Mouse (Mus musculus) heart, embryonic 11.5 days (tissue): Measurements from ENCODE around the gene Sfxn1. TPM values are rescaled to one million over a fixed set of nuclear protein-coding genes. Genes with fewer than 3 reads are reported as not detected.
A peak's percentile ranks its signal among the peaks of the same experiment; 100 is the strongest.

ENCODE experiments used
- ATAC-seq: fragments of 200-750 bp; cut with Nextera tagmentation; replicated peaks from 2 replicates; pipeline ENCODE4 v1.8.0; 2017; ENCODE audit warnings: moderate library complexity; ENCODE audit not compliant: insufficient number of reproducible peaks, low FRiP score, low TSS enrichment
- H3K27ac ChIP-seq: fragments of 300-500 bp; sonication (generic); 2 replicates; pipeline ENCODE4 v1.5.1; 2014; ENCODE audit warnings: mild to moderate bottlenecking, low read depth, low read length
- H3K27me3 ChIP-seq: fragments of 300-500 bp; sonication (generic); 2 replicates; pipeline ENCODE4 v1.6.1; 2014; ENCODE audit warnings: mild to moderate bottlenecking, low read length, mixed read lengths; ENCODE audit not compliant: control insufficient read depth, insufficient read depth
- H3K36me3 ChIP-seq: fragments of 300-500 bp; sonication (generic); 2 replicates; pipeline ENCODE4 v1.6.1; 2014; ENCODE audit warnings: mild to moderate bottlenecking, low read length, moderate library complexity, mixed read lengths; ENCODE audit not compliant: control insufficient read depth, insufficient read depth
- H3K4me1 ChIP-seq: fragments of 300-500 bp; sonication (generic); 2 replicates; pipeline ENCODE4 v1.6.1; 2014; ENCODE audit warnings: low read length; ENCODE audit not compliant: control insufficient read depth, insufficient read depth
- H3K4me2 ChIP-seq: fragments of 300-500 bp; sonication (generic); 2 replicates; pipeline ENCODE4 v1.6.1; 2014; ENCODE audit warnings: mild to moderate bottlenecking, moderate library complexity
- H3K4me3 ChIP-seq: fragments of 300-500 bp; sonication (generic); 2 replicates; pipeline ENCODE4 v1.5.1; 2014; ENCODE audit warnings: low read depth, low read length
- H3K9ac ChIP-seq: fragments of 300-500 bp; sonication (generic); 2 replicates; pipeline ENCODE4 v1.6.1; 2014; ENCODE audit warnings: mild to moderate bottlenecking, low read depth, low read length, moderate library complexity
- H3K9me3 ChIP-seq: fragments of 300-500 bp; sonication (generic); replicated peaks from 2 replicates; pipeline ENCODE4 v1.6.1; 2016; ENCODE audit warnings: low read length; ENCODE audit not compliant: control insufficient read depth
- WGBS: fragments of 180-500 bp; shearing (Covaris S2); extraction: QIAGEN DNeasy Blood & Tissue Kit; methylation state at CpG from one replicate; pipeline ENCODE4 v1.1.7; 2014; ENCODE audit not compliant: insufficient replicate concordance; 5-methylcytosine and 5-hydroxymethylcytosine counted together
- polyA plus RNA-seq: library from polyadenylated mRNA; unstranded; fragments of >200 nt; fragmentation: Nextera tagmentation; extraction: Ambion mirVana; gene quantifications from 2 replicates; pipeline ENCODE4 v1.2.1, GENCODE M21; 2014

The Sfxn1 gene
- polyA plus RNA-seq, 1 experiment from 2014 or later: 38.4 TPM

GRCm38 (mm10) chr13:54115779-54116178 is 44.1 kb downstream of the Sfxn1 start:
- ATAC-seq: no peak
- no peaks in the 10 kb centered on the region for H3K27me3 ChIP-seq
- H3K9me3 ChIP-seq: no peaks in the 10 kb centered on the region
- H3K36me3 ChIP-seq: no peaks in the 10 kb centered on the region
- H3K9ac ChIP-seq: no peak overlapping the region
- no peaks in the 10 kb centered on the region for H3K4me1 ChIP-seq
- no peak overlapping the region for H3K4me3 ChIP-seq
- 81% methylated on average over 6 of the region's 6 CpGs for WGBS
- H3K27ac ChIP-seq: no peak overlapping the region
- H3K4me2 ChIP-seq: no peak overlapping the region

- Histone ChIP-seq H3K4me1 (no peaks in the 10 kb centered on the region), H3K27me3 (no peaks in the 10 kb centered on the region), H3K4me3 (no peak overlapping the region), H3K9me3 (no peaks in the 10 kb centered on the region), H3K36me3 (no peaks in the 10 kb centered on the region), H3K9ac (no peak overlapping the region), H3K27ac (no peak overlapping the region), H3K4me2 (no peak overlapping the region)
- ATAC-seq: no peak
- whole genome bisulfite sequencing: 54% methylated on average over 5 of the region's 5 CpGs
Observed at GRCm38 (mm10) chr13:54118355-54118754, 46.7 kb downstream of the Sfxn1 start.

GRCm38 (mm10) chr13:54137756-54138410 is 66.2 kb downstream of the Sfxn1 start:
- Histone ChIP-seq H3K9me3 (no peaks in the 10 kb centered on the region), H3K4me2 (no peak overlapping the region), H3K27me3 (no peaks in the 10 kb centered on the region), H3K36me3 (no peaks in the 10 kb centered on the region), H3K9ac (no peak overlapping the region), H3K4me1 (no peaks in the 10 kb centered on the region), H3K27ac (no peak overlapping the region), H3K4me3 (no peak overlapping the region)
- ATAC-seq: no peak
- 87% methylated on average over 9 of the region's 9 CpGs for WGBS

- Histone ChIP-seq H3K4me2 (peak overlapping the region; percentile 20; the same call in 1 of the 2 replicates), H3K9ac (no peak overlapping the region), H3K36me3 (no peaks in the 10 kb centered on the region), H3K4me1 (no peaks in the 10 kb centered on the region), H3K9me3 (no peaks in the 10 kb centered on the region; the same call in 1 of the 2 replicates), H3K4me3 (no peak overlapping the region), H3K27ac (no peak overlapping the region), H3K27me3 (no peaks in the 10 kb centered on the region)
- 15% methylated on average over 5 of the region's 5 CpGs for WGBS
- no peak for ATAC-seq
Observed at GRCm38 (mm10) chr13:54143788-54144187, 72.1 kb downstream of the Sfxn1 start.

- Histone ChIP-seq H3K27ac (no peak overlapping the region), H3K4me2 (no peak overlapping the region), H3K27me3 (no peaks in the 10 kb centered on the region), H3K4me3 (no peak overlapping the region), H3K36me3 (no peaks in the 10 kb centered on the region), H3K9ac (no peak overlapping the region), H3K4me1 (no peaks in the 10 kb centered on the region), H3K9me3 (no peaks in the 10 kb centered on the region; the same call in 1 of the 2 replicates)
- 61% methylated on average over 5 of the region's 5 CpGs for WGBS
- ATAC-seq: no peak
Observed at GRCm38 (mm10) chr13:54144624-54145023, 73.0 kb downstream of the Sfxn1 start.

- Histone ChIP-seq H3K9me3 (no peaks in the 10 kb centered on the region; the same call in 1 of the 2 replicates), H3K27me3 (no peaks in the 10 kb centered on the region), H3K27ac (no peak overlapping the region), H3K36me3 (no peaks in the 10 kb centered on the region), H3K4me3 (no peak overlapping the region), H3K9ac (no peak overlapping the region), H3K4me2 (no peak overlapping the region), H3K4me1 (no peaks in the 10 kb centered on the region)
- 65% methylated on average over 1 of the region's 1 CpGs for WGBS
- ATAC-seq: no peak
Observed at GRCm38 (mm10) chr13:54147328-54147727, 75.7 kb downstream of the Sfxn1 start.

- H3K4me3 ChIP-seq: no peak overlapping the region
- H3K9ac ChIP-seq: no peak overlapping the region
- H3K27ac ChIP-seq: no peak overlapping the region
- WGBS: 71% methylated on average over 1 of the region's 1 CpGs
- ATAC-seq: no peak
- H3K4me1 ChIP-seq: peaks cover 4% of the 10 kb centered on the region; the same call in 1 of the 2 replicates
- H3K36me3 ChIP-seq: no peaks in the 10 kb centered on the region
- H3K9me3 ChIP-seq: no peaks in the 10 kb centered on the region
- no peak overlapping the region for H3K4me2 ChIP-seq
- H3K27me3 ChIP-seq: no peaks in the 10 kb centered on the region
Observed at GRCm38 (mm10) chr13:54152421-54152820, 80.8 kb downstream of the Sfxn1 start.

- H3K4me2 ChIP-seq: no peak overlapping the region
- H3K4me1 ChIP-seq: peaks cover 4% of the 10 kb centered on the region; the same call in 1 of the 2 replicates
- 41% methylated on average over 7 of the region's 7 CpGs for WGBS
- H3K36me3 ChIP-seq: no peaks in the 10 kb centered on the region
- H3K27ac ChIP-seq: no peak overlapping the region
- H3K9ac ChIP-seq: no peak overlapping the region
- H3K9me3 ChIP-seq: no peaks in the 10 kb centered on the region
- no peak overlapping the region for H3K4me3 ChIP-seq
- ATAC-seq: no peak
- no peaks in the 10 kb centered on the region for H3K27me3 ChIP-seq
Observed at GRCm38 (mm10) chr13:54152911-54153310, 81.2 kb downstream of the Sfxn1 start.

- Histone ChIP-seq H3K9me3 (no peaks in the 10 kb centered on the region), H3K4me2 (0 out of 2 replicates have a peak overlapping the region, but pooled peaks have one; percentile 6), H3K27me3 (no peaks in the 10 kb centered on the region), H3K4me1 (peaks cover 4% of the 10 kb centered on the region; the same call in 1 of the 2 replicates), H3K27ac (no peak overlapping the region), H3K9ac (no peak overlapping the region), H3K4me3 (no peak overlapping the region), H3K36me3 (no peaks in the 10 kb centered on the region)
- ATAC-seq: no peak
- WGBS: 9% methylated on average over 9 of the region's 9 CpGs
Observed at GRCm38 (mm10) chr13:54153672-54154218, 82.1 kb downstream of the Sfxn1 start.
